Mouse (Mus musculus) liver, adult (tissue): ENCODE results near the gene Olfr446.

Experiments used
- GATA4 ChIP-seq: IDR thresholded peaks from 2 replicates; pipeline ENCODE4 v1.6.1; 2014; ENCODE audit warnings: mild to moderate bottlenecking, low read length; ENCODE audit not compliant: insufficient replicate concordance

The Olfr446 gene

DNA sequence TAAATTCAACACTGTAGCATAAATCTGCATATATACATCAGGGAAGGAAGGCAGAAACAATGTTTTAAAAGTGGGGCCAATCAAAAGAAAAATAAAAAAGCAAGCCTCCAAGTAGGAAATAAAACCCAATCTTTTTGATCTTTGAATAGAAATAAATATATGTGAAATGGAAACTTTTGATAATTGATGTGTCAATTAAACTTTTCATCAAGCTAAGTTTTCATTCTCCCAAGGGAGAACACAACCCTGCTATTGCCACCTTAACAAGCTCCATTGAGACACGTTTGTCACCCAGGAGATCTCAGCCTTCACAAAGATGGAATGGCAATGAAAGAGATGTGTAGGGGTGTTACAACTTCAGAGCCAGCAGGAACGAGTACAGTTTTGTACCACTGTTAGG, at the start of gene Olfr446:
Gene Olfr446, plus strand, starts transcription at position 301 of the 400 bp plus-strand sequence.
- TF ChIP-seq GATA4 = no peak

DNA sequence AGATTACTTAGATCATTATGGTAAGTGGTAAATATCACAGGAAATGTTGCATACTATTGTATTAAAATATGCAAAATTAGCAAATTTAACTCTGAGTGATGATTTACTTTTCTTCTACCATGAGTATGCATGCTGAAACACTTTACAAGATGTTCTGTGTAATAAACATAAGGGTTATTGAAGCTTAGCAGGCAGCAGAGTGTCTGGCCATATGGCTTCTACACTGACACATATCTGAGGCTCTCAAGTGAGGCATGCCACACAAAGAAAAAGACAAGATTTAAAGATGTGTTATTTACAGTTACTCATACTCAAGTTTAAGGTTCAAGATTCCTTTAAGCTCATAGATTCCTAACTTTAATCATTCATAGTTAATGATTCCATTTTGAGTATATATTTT, 44.9 kb upstream of the Olfr446 start:
- no peak for TF ChIP-seq GATA4

- TF ChIP-seq GATA4 = no peak
Observed at GRCm38 (mm10) chr6:42890141-42890540, 31.0 kb upstream of the Olfr446 start, which contains the start of gene Olfr448. TSS of gene Olfr448 (plus strand) at chr6:42890441.

GRCm38 (mm10) chr6:42900345-42900744, 20.8 kb upstream of the Olfr446 start:
- no peak for TF ChIP-seq GATA4

- TF ChIP-seq GATA4 = no peak
Observed at GRCm38 (mm10) chr6:42908578-42908977, 12.6 kb upstream of the Olfr446 start, which contains the start of gene Olfr447. TSS of gene Olfr447 (plus strand) at chr6:42908878.

DNA sequence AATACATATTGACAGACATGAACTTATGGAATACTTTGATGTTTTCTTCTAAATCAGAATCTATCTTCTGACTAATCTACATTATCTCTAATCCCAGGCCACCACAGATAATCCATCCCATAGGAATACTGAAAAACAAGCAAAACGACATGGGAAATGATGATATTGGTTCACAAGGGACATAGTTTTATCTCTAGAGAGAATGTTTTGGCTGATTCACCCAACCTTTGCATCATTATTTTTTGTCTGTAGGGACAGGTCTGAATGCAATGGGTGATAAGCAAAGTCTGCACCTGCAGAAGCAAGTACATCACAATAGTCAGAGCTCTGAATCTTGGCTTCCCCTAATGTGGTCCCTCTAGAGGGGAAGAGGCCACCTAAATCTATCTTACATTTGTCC, 27.6 kb downstream of the Olfr446 start, which contains the start of gene Olfr444:
Gene Olfr444, plus strand, starts transcription at position 301 of the 400 bp plus-strand sequence.
- TF ChIP-seq GATA4 = no peak

DNA sequence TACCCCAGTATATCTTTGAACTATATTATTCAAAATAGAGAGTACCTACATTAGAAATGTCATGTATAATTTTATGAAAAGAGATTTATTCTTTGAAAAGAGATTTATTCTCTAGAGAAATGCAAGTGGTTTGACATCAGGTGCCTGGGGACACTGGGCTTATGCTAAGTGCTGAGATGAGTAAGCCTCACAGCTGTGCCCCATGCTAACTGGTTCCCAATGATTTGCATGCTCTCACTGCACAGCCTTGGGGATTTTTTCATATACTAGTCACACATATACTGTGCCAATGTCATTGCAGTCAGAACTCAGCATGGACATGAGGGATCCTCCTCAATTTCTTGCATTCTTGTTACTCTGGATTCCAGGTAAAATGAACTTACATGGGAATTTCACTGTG, 59.2 kb downstream of the Olfr446 start:
- TF ChIP-seq GATA4 = no peak
